Mouse (Mus musculus): ENCODE measurements at regions not wholly inside any gene's neighbourhood (a gene's known extent, or its start where the extent isn't known, plus 50 kb on each side); places are given as distances from the start of the nearest gene placed in this dataset.
A peak's percentile ranks its signal among the peaks of the same experiment; 100 is the strongest.

GRCm38 (mm10) chr13:32649982-32650381 lies 133.8 kb downstream of the Mylk4 start:
- DNase-seq (ENCODE audit: low read depth, low spot score) = no peak

- no peak for DNase-seq (ENCODE audit: low read depth, low spot score)
These were observed 140.6 kb downstream of the Mylk4 start for GRCm38 (mm10) chr13:32643030-32643750.

- DNase-seq (ENCODE audit: low read depth, low spot score) = no peak
These were observed 142.8 kb downstream of the Mylk4 start for GRCm38 (mm10) chr13:32640941-32641340.

GRCm38 (mm10) chr13:32630122-32630732 lies 153.5 kb downstream of the Mylk4 start:
- no peak for DNase-seq (ENCODE audit: low read depth, low spot score)

GRCm38 (mm10) chr13:32613916-32614315 lies 169.8 kb downstream of the Mylk4 start:
- no peak for DNase-seq (ENCODE audit: low read depth, low spot score)

- DNase-seq (ENCODE audit: low read depth, low spot score) = peak; percentile 77
These were observed 172.0 kb downstream of the Mylk4 start for GRCm38 (mm10) chr13:32611551-32612295.

- peak; percentile 45 for DNase-seq (ENCODE audit: low read depth, low spot score)
These were observed 172.8 kb downstream of the Mylk4 start for GRCm38 (mm10) chr13:32610970-32611369.

GRCm38 (mm10) chr13:32608413-32608812 lies 175.3 kb downstream of the Mylk4 start:
- DNase-seq (ENCODE audit: low read depth, low spot score) = no peak

GRCm38 (mm10) chr13:32603925-32604590 lies 179.7 kb downstream of the Mylk4 start:
- DNase-seq (ENCODE audit: low read depth, low spot score) = no peak

- DNase-seq (ENCODE audit: low read depth, low spot score) = no peak
These were observed 182.4 kb downstream of the Mylk4 start for GRCm38 (mm10) chr13:32601315-32601714.

- no peak for DNase-seq (ENCODE audit: low read depth, low spot score)
These were observed 190.1 kb downstream of the Mylk4 start for GRCm38 (mm10) chr13:32593611-32594010.

- no peak for DNase-seq (ENCODE audit: low read depth, low spot score)
These were observed 190.6 kb downstream of the Mylk4 start for GRCm38 (mm10) chr13:32593131-32593530.

- no peak for DNase-seq (ENCODE audit: low read depth, low spot score)
These were observed 202.2 kb downstream of the Mylk4 start for GRCm38 (mm10) chr13:32581598-32581997.

- DNase-seq (ENCODE audit: low read depth, low spot score) = no peak
These were observed 215.9 kb downstream of the Mylk4 start for GRCm38 (mm10) chr13:32567850-32568249.

GRCm38 (mm10) chr13:32560666-32561065 lies 222.1 kb upstream of the Gmds start:
- no peak for DNase-seq (ENCODE audit: low read depth, low spot score)

- no peak for DNase-seq (ENCODE audit: low read depth, low spot score)
These were observed 217.9 kb upstream of the Gmds start for GRCm38 (mm10) chr13:32556396-32556795.

GRCm38 (mm10) chr13:32555064-32555463 lies 216.5 kb upstream of the Gmds start:
- DNase-seq (ENCODE audit: low read depth, low spot score) = no peak

GRCm38 (mm10) chr13:32554601-32555000 lies 216.1 kb upstream of the Gmds start:
- no peak for DNase-seq (ENCODE audit: low read depth, low spot score)

GRCm38 (mm10) chr13:32553136-32553535 lies 214.6 kb upstream of the Gmds start:
- DNase-seq (ENCODE audit: low read depth, low spot score) = no peak

- DNase-seq (ENCODE audit: low read depth, low spot score) = no peak
These were observed 211.6 kb upstream of the Gmds start for GRCm38 (mm10) chr13:32550113-32550512.

- DNase-seq (ENCODE audit: low read depth, low spot score) = no peak
These were observed 208.6 kb upstream of the Gmds start for GRCm38 (mm10) chr13:32547126-32547525.
